Mouse (Mus musculus) activated CD4-positive, CD25-positive, alpha-beta regulatory T cell, adult 4 months (primary cell): ENCODE measurements around the gene Lpp. TPM values are rescaled to one million over a fixed set of nuclear protein-coding genes. Genes with fewer than 3 reads are reported as not detected.

Experiments
- ATAC-seq: one replicate; pipeline ENCODE4 v1.8.0; 2017
- polyA plus RNA-seq, 2 experiments: library from polyadenylated mRNA; unstranded; fragments of 100-300 nt; shearing (Covaris generic); gene quantifications; one replicate each; pipeline ENCODE4 v1.2.1; 2017

The Lpp gene
- polyA plus RNA-seq, 2 experiments from 2014 or later, result 15.5 to 16.8 TPM

- ATAC-seq, result no peak
Measured at GRCm38 (mm10) chr16:24441338-24441737, 48.0 kb downstream of the Lpp start.

DNA sequence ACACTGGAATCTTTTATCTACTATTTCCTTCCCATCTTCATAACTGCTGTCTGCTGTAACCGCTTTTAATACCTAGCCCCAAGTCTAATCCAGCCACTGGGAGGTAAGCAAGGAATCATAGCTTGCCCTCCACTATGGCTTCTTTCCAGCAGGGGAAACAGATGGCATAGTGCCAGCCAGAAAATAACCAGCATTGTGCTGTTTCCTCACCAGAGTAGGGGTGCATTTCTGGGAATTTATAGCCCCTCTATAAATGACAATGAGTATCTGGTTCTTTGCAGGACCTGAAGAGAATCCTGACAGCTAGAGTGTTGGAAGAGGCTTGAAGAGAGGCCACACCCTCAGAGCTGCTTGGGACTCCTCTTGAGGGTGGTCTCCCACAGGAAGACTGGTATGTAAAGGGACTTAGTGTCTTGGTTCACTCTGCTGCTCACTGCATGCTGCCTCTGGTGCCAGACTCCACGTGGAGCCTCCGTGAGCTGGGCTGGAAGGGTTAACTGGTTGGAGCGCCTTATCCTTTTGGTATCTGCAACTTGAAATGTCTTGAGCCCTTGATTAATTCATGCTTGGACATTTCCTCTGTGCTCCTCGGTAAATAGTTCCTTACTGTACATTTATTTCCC is 49.3 kb downstream of the Lpp start:
- no peak for ATAC-seq

- ATAC-seq, result no peak
Measured at GRCm38 (mm10) chr16:24443123-24443515, 49.8 kb downstream of the Lpp start.

DNA sequence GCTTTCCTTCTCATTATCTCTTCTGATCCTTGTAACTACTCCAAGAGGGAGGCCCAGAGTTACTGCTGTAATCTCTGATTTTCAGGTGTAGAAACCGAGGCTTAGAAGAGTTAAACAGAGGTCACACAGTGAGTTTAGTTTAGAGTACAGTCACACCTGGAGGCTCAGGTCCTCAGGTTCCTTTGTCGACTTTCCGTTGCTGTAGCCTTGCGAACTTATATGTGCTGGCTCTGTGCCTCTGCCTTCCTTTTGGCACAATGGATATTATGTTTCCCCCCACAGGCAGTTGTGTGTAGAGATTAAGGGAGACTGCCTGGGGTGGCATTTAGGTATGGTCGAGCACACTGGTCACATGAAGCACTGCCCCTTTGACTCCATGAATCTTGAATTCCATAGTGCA is 50.2 kb downstream of the Lpp start:
- no peak for ATAC-seq

- ATAC-seq, result no peak
Measured at GRCm38 (mm10) chr16:24444818-24445217, 51.5 kb downstream of the Lpp start.

DNA sequence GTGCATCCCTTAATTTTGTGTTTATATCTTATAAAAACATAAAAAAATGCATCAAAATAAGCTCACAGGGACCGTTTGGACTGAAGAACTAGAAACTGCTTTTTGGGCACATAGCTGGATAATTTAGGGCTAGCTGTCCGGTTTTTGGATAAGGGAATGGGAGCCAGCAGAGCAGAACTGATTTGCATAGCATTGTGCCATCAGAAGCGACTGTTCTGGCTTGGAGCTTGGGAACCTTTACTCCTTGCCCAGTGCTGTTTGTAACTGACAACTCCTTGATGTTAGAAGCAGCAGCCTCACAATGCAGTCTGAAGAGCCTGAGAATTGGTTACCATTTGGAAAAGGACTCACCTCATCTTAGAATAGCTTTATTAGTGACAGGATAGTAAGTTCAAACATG is 52.2 kb downstream of the Lpp start:
- ATAC-seq, result no peak

GRCm38 (mm10) chr16:24446449-24446848 is 53.1 kb downstream of the Lpp start:
- ATAC-seq, result peak; percentile 67

DNA sequence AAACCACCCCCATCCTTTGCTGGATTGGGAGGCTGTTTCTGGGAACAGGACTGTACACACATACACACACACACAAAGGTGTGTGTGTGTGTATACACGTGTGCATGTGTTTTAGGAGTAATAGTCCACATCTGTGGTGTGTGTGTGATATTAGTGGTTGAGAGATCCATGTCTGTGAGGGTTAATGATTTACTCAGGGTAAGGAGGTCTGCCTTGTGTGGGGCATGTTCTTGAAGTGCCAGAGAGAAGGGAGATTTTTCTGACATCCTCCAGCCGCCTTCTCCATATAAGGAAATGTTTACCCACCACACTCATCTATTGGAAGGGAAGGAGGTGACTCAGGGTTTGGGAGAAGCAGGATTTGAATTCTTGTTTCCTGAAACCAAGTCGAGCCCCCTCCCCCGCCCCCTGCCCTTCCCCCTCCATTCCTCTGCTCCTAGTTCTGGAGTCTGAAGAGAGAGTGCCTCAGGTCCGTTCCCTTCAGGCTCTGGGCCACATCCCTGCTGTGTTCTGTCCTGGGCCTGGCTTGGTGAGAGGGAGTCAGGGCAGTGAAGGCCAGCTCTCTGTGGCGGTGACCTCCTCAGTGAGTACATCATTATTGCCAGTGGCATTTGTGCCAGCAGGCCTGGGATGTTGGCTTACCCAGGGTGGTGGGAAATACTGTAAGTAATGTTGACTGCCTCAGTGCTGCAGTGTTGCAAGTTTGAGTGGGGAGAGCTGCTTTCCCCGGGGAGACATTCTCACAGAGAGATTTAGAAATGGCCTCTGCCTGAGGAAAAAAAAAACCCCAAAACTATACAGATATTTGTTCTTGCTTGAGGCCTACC is 54.6 kb downstream of the Lpp start:
- ATAC-seq, result no peak

GRCm38 (mm10) chr16:24448493-24448845 is 55.2 kb downstream of the Lpp start:
- peak; percentile 29 for ATAC-seq

DNA sequence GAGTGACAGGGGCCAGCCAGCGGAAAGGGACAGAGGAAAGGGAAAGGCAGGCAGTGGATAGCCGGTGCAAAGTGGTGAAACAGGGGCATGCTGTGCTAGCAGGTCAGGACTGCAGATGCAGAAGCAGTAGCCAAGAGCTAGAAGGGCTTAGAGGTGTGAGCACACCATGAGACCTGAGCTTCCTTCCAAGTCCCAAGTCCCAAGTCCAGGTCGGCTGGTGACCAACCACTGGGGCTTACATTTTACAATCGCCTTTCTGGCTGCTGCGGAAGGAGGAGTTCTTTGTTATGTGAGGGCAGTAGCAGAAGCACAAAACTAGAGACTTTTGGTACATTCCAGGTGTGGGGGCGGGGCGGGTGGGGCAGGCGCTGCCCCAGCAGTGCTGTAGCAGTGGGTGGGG is 56.5 kb downstream of the Lpp start:
- ATAC-seq, result no peak

DNA sequence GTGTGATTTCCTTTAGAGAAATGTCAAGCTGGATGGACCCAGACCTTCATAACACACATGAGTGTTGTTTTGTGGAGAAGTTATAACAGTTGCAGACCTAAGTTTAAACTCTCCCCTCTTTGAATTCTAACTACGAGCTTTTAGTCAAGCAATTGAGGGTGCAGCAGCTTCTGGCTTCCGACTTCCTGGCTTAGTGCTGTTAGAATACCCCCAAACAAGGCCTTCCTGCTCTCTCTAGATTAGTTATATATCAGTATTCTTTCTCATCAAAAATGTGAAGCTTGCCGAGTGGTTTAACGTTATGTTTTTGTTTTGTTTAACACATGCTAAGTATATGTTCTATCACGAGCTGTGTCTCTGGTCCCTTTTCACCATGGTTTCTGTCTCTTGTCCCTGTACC is 56.9 kb downstream of the Lpp start:
- ATAC-seq, result peak; percentile 30

DNA sequence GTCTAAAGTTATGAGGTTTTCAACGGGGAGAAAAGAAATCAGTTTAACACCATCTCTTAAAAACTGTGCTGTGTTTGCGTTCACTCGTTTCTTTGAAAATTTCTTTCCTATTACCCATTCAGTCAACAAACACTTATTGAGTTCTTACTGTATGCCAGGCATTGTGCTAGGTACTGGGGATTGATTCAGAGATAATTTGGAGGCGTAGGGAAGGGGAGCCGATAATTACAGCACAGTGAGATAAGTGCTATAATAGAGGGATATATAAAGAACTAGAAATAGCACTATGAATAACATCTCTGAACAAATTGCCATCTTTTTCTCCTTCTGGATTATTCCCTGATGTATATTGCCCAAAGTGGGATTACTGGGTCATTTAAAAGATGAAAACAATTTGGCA is 57.8 kb downstream of the Lpp start:
- ATAC-seq, result no peak

GRCm38 (mm10) chr16:24453536-24453935 is 60.2 kb downstream of the Lpp start:
- no peak for ATAC-seq

DNA sequence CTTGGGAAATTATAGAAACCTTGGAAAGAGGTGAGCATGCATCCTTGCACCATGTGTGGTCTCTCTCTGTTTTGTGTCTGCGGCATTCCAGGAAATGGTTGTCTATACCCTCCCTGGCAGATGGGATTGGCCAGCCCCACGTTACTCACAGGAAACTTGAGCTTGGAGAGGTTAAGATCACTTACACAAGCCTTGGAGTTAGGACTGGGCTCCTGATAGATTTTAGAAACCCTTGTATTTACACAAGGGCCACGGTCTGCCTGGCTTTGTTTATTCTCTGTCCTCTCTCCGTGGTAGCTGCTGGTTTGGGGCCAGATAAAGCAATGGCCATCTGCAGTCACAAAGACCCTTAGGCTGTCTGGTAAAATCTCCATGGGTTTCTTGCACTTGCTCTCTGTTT is 61.2 kb downstream of the Lpp start:
- no peak for ATAC-seq

DNA sequence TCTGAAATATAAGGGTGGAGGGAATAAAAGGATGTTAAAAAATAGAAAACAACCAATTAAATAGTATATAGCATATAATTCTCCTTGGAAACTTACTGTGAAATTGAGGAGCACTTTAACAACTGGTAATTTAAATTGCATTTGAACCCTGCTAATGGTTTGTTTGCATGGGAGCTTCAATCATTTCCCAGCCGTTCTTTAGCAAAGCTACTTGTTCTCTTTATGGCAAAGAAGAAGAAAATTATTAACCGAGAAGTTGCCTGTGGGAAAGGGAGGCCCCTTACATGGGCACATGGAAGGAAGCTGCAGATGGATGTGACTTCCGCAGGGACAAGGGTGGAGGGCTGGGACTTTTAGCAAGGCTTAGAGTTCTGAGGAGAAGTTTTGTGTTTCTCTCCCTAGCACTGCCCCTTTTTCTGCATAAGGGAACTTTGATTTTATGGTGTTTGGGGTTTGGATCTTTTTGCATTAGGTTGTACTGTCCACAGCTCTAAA is 62.1 kb downstream of the Lpp start:
- ATAC-seq, result no peak

- no peak for ATAC-seq
Measured at GRCm38 (mm10) chr16:24463842-24464241, 70.5 kb downstream of the Lpp start.

DNA sequence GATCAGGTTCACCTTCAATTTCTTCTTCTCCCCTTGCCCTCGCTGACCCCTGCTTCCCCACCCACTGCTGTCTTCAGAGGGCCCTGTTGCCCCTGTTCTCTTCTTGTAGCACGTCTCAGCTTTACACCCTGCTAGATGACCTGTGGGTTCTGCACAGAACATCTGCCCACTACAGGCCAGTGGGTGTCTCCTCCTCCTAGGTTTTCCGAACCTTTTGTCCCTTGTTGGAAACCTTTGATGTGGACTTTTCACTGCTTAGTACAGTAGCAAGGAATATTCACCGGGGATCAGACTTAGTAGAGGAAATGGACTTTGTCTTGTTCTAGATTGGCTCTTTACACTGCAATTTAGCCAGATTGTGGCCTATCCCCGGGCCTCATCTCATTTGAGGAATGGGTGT is 71.1 kb downstream of the Lpp start:
- no peak for ATAC-seq

GRCm38 (mm10) chr16:24465633-24466032 is 72.3 kb downstream of the Lpp start:
- no peak for ATAC-seq

- no peak for ATAC-seq
Measured at GRCm38 (mm10) chr16:24467544-24468290, 74.4 kb downstream of the Lpp start.

DNA sequence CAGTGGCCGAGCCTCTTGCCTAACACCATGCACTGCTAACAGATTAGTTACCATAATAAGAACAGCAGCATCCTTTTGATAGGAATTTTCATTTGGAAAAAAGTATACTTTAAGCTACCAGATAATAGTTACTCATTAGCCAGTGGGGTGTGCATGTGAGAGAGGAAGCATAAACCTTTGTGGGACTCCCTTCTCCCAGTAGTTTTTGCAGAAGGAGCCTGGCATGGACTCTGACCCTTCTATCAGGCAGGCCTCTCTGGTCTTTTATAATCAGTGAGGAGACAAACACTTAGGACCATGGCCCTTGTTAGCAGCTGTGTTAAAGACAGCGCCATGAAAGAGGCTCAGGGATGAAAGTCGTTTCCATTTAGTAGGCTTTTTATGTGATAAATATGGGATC is 76.0 kb downstream of the Lpp start:
- no peak for ATAC-seq

- no peak for ATAC-seq
Measured at GRCm38 (mm10) chr16:24470601-24471000, 77.3 kb downstream of the Lpp start.

DNA sequence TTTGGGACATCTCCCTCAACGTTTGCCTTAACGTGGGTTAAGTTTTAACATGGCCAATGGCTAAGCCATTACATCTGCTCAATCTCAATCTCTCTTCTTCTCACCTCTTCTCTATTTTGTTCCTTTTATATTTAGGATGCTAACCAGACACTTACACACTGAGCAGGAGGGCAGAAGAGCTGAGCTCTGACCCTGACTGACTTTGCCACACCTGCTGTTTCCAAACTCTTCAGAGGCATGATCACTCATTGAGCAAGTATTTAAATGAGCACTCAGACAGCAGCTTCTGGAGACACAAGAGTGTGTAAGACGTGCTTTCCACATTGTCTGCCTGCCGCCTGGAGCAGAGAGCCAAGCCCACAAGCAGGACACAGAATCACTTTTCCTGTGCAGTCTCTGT is 77.7 kb downstream of the Lpp start:
- ATAC-seq, result no peak

DNA sequence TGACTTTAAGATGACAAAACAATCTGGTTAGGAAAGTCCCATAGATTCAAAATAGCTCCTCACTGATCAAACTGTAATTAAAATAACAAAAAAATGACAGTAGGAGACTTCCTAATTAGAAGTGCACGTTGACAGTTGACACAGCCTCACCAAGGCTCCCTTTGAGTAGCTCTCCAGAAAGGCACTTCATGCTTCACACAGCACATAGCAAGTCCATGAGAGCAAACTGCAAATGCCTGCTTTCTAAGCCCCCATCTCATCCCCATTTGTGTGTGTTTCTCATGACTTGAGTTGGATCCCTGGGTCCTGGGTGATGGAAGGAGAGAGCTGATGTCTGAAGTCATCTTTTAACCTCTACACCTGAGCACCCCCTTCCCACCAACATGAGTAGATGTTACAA is 78.5 kb downstream of the Lpp start:
- no peak for ATAC-seq

DNA sequence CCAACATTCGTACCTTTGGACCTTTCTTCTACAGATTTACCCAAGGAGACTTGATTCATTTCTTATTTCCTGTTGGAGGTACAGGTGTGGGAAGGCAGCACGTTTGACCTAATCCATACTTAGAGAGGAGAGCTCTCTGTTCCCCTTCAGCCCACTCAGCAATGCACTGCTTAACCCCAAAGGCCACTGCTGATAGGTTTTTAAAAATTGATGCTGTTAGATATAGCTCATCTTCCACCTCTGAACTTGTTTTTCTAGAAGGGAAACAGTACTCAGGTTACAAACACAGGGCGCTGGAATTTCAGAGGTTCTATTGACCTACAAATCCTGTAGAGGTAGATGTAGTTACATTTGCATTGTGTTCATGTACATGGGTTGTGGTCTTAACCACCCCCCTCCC is 80.7 kb downstream of the Lpp start:
- ATAC-seq, result no peak
